Mouse (Mus musculus): ENCODE data around the gene Emc7.

GRCm38 (mm10) chr2:112513036-112513435 is 58.2 kb downstream of the Emc7 start:
- TF ChIP-seq POLR2A (IDR thresholded peaks at IDR 0.05; ENCODE audit: insufficient read length, low read depth) (no peak), POLR2AphosphoS2 (IDR thresholded peaks at IDR 0.05; ENCODE audit: insufficient read length, low read depth) (no peak), MAX (IDR thresholded peaks at IDR 0.05; ENCODE audit: low read depth) (no peak), E2F4 (IDR thresholded peaks at IDR 0.05; ENCODE audit: insufficient read depth) (no peak), MYOD1 (IDR thresholded peaks at IDR 0.05; ENCODE audit: control insufficient read depth in 1 of 3, insufficient read length in 2 of 3, low read depth in 2 of 3) (no peak), CEBPB (IDR thresholded peaks at IDR 0.05; ENCODE audit: insufficient read depth, poor library complexity, severe bottlenecking) (no peak)
